Mouse (Mus musculus) limb, embryonic 15.5 days (tissue): Measurements from ENCODE around the gene Cdk1. TPM values are rescaled to one million over a fixed set of nuclear protein-coding genes. Genes with fewer than 3 reads are reported as not detected.

Experiments used
- ATAC-seq: fragments of 200-750 bp; cut with Nextera tagmentation; 2 replicates; pipeline ENCODE4 v1.8.0; 2017; ENCODE audit warnings: low read depth, moderate TSS enrichment; ENCODE audit not compliant: insufficient number of reproducible peaks, low FRiP score, low TSS enrichment
- H3K27ac ChIP-seq: fragments of 300-500 bp; sonication (generic); 2 replicates; pipeline ENCODE4 v1.5.1; 2015; ENCODE audit warnings: moderate library complexity, mild to moderate bottlenecking, inconsistent platforms
- H3K27me3 ChIP-seq: fragments of 300-500 bp; sonication (generic); 2 replicates; pipeline ENCODE4 v1.6.1; 2015; ENCODE audit warnings: inconsistent platforms
- H3K36me3 ChIP-seq: fragments of 300-500 bp; sonication (generic); 2 replicates; pipeline ENCODE4 v1.6.1; 2015; ENCODE audit warnings: inconsistent platforms
- H3K4me1 ChIP-seq: fragments of 300-500 bp; sonication (generic); 2 replicates; pipeline ENCODE4 v1.6.1; 2015; ENCODE audit warnings: inconsistent platforms
- H3K4me2 ChIP-seq: fragments of 300-500 bp; sonication (generic); 2 replicates; pipeline ENCODE4 v1.6.1; 2015; ENCODE audit warnings: mild to moderate bottlenecking, inconsistent platforms
- H3K4me3 ChIP-seq: fragments of 300-500 bp; sonication (generic); 2 replicates; pipeline ENCODE4 v1.5.1; 2015; ENCODE audit warnings: mild to moderate bottlenecking, inconsistent platforms
- H3K9ac ChIP-seq: fragments of 300-500 bp; sonication (generic); 2 replicates; pipeline ENCODE4 v1.6.1; 2015; ENCODE audit warnings: inconsistent platforms
- H3K9me3 ChIP-seq: fragments of 300-500 bp; sonication (generic); 2 replicates; pipeline ENCODE4 v1.6.1; 2016; ENCODE audit warnings: inconsistent platforms
- WGBS: fragments of 180-500 bp; shearing (Covaris S2); methylation state at CpG from one replicate; pipeline ENCODE4 v1.1.7; 2015; 5-methylcytosine and 5-hydroxymethylcytosine counted together
- polyA plus RNA-seq: library from polyadenylated mRNA; unstranded; fragments of >200 nt; fragmentation: Nextera tagmentation; extraction: Ambion mirVana; gene quantifications from 2 replicates; pipeline ENCODE4 v1.2.1, GENCODE M21; 2015

Cdk1 gene
- 348 and 358 TPM in 2 replicates for polyA plus RNA-seq

- Histone ChIP-seq H3K36me3 (peaks cover 23% of the 10 kb centered on the region; the same call in 1 of the 2 replicates), H3K9ac (peak within 1 kb of the TSS; percentile 56), H3K4me2 (peak within 1 kb of the TSS; percentile 85), H3K4me1 (peaks cover 44% of the 10 kb centered on the region), H3K9me3 (no peaks in the 10 kb centered on the region), H3K4me3 (peak within 1 kb of the TSS; percentile 59), H3K27ac (peak within 1 kb of the TSS; percentile 93), H3K27me3 (no peaks in the 10 kb centered on the region)
- ATAC-seq = peak; percentile 92
- under 1% methylated on average over 48 of the region's 51 CpGs for whole genome bisulfite sequencing
Observed at GRCm38 (mm10) chr10:69352212-69353085, at the start of gene Cdk1. Gene Cdk1, minus strand, starts transcription at chr10:69352938.

- no peak for ATAC-seq
- Histone ChIP-seq H3K4me2 (peak overlapping the region; percentile 100), H3K27ac (no peak overlapping the region), H3K4me1 (peaks cover 24% of the 10 kb centered on the region), H3K36me3 (no peaks in the 10 kb centered on the region), H3K27me3 (peaks cover 32% of the 10 kb centered on the region), H3K9me3 (no peaks in the 10 kb centered on the region), H3K9ac (peak overlapping the region; percentile 39; the same call in 1 of the 2 replicates), H3K4me3 (peak overlapping the region; percentile 60)
- WGBS = 6% methylated on average over 17 of the region's 17 CpGs
Observed at GRCm38 (mm10) chr10:69399814-69400385, 47.2 kb upstream of the Cdk1 start.

GRCm38 (mm10) chr10:69398763-69399590 is 46.2 kb upstream of the Cdk1 start, which contains the start of gene Ank3:
Gene Ank3, plus strand, starts transcription at chr10:69398773.
- H3K4me2 ChIP-seq = peak within 1 kb of the TSS; percentile 100
- peaks cover 24% of the 10 kb centered on the region for H3K4me1 ChIP-seq
- H3K27ac ChIP-seq = no peak within 1 kb of the TSS
- H3K4me3 ChIP-seq = peak within 1 kb of the TSS; percentile 60
- peaks cover 32% of the 10 kb centered on the region for H3K27me3 ChIP-seq
- H3K9ac ChIP-seq = peak within 1 kb of the TSS; percentile 39
- ATAC-seq = peak; percentile 46; the same call in 1 of the 2 replicates
- H3K36me3 ChIP-seq = no peaks in the 10 kb centered on the region
- under 1% methylated on average over 73 of the region's 77 CpGs for WGBS
- no peaks in the 10 kb centered on the region for H3K9me3 ChIP-seq

GRCm38 (mm10) chr10:69398197-69398762 is 45.5 kb upstream of the Cdk1 start:
- 2% methylated on average over 26 of the region's 26 CpGs for WGBS
- Histone ChIP-seq H3K27me3 (peaks cover 32% of the 10 kb centered on the region), H3K9me3 (no peaks in the 10 kb centered on the region), H3K4me3 (peak overlapping the region; percentile 60), H3K27ac (no peak overlapping the region), H3K36me3 (no peaks in the 10 kb centered on the region), H3K4me1 (peaks cover 24% of the 10 kb centered on the region), H3K9ac (peak overlapping the region; percentile 39), H3K4me2 (peak overlapping the region; percentile 100)
- ATAC-seq = no peak

- Histone ChIP-seq H3K4me3 (no peak overlapping the region), H3K4me2 (no peak overlapping the region), H3K27ac (no peak overlapping the region), H3K9me3 (no peaks in the 10 kb centered on the region), H3K36me3 (no peaks in the 10 kb centered on the region), H3K9ac (no peak overlapping the region), H3K4me1 (no peaks in the 10 kb centered on the region), H3K27me3 (no peaks in the 10 kb centered on the region)
- ATAC-seq = no peak
- 88% methylated on average over 4 of the region's 4 CpGs for WGBS
Observed at GRCm38 (mm10) chr10:69389511-69389910, 36.8 kb upstream of the Cdk1 start.

GRCm38 (mm10) chr10:69386767-69387166 is 34.0 kb upstream of the Cdk1 start:
- no peaks in the 10 kb centered on the region for H3K4me1 ChIP-seq
- no peak overlapping the region for H3K9ac ChIP-seq
- no peaks in the 10 kb centered on the region for H3K27me3 ChIP-seq
- ATAC-seq = no peak
- no peaks in the 10 kb centered on the region for H3K36me3 ChIP-seq
- H3K4me3 ChIP-seq = no peak overlapping the region
- WGBS = 73% methylated on average over 8 of the region's 8 CpGs
- H3K4me2 ChIP-seq = no peak overlapping the region
- H3K9me3 ChIP-seq = no peaks in the 10 kb centered on the region
- H3K27ac ChIP-seq = no peak overlapping the region

GRCm38 (mm10) chr10:69385136-69385535 is 32.4 kb upstream of the Cdk1 start:
- H3K4me2 ChIP-seq = no peak overlapping the region
- no peak for ATAC-seq
- H3K9ac ChIP-seq = no peak overlapping the region
- WGBS = 90% methylated on average over 8 of the region's 8 CpGs
- no peaks in the 10 kb centered on the region for H3K9me3 ChIP-seq
- no peak overlapping the region for H3K4me3 ChIP-seq
- no peak overlapping the region for H3K27ac ChIP-seq
- H3K4me1 ChIP-seq = no peaks in the 10 kb centered on the region
- no peaks in the 10 kb centered on the region for H3K36me3 ChIP-seq
- H3K27me3 ChIP-seq = no peaks in the 10 kb centered on the region

GRCm38 (mm10) chr10:69384640-69385039 is 31.9 kb upstream of the Cdk1 start:
- H3K27ac ChIP-seq = no peak overlapping the region
- H3K4me2 ChIP-seq = no peak overlapping the region
- 68% methylated on average over 11 of the region's 11 CpGs for WGBS
- no peak for ATAC-seq
- no peak overlapping the region for H3K9ac ChIP-seq
- no peaks in the 10 kb centered on the region for H3K36me3 ChIP-seq
- H3K9me3 ChIP-seq = no peaks in the 10 kb centered on the region
- no peak overlapping the region for H3K4me3 ChIP-seq
- no peaks in the 10 kb centered on the region for H3K27me3 ChIP-seq
- H3K4me1 ChIP-seq = no peaks in the 10 kb centered on the region

- Histone ChIP-seq H3K36me3 (no peaks in the 10 kb centered on the region), H3K4me2 (no peak overlapping the region), H3K9ac (no peak overlapping the region), H3K4me3 (no peak overlapping the region), H3K27ac (no peak overlapping the region), H3K4me1 (no peaks in the 10 kb centered on the region), H3K27me3 (no peaks in the 10 kb centered on the region), H3K9me3 (no peaks in the 10 kb centered on the region)
- WGBS = 80% methylated on average over 1 of the region's 1 CpGs
- ATAC-seq = no peak
Observed at GRCm38 (mm10) chr10:69383186-69383585, 30.4 kb upstream of the Cdk1 start.

- 57% methylated on average over 7 of the region's 7 CpGs for WGBS
- Histone ChIP-seq H3K27ac (no peak overlapping the region), H3K9me3 (no peaks in the 10 kb centered on the region), H3K4me1 (no peaks in the 10 kb centered on the region), H3K9ac (no peak overlapping the region), H3K4me3 (no peak overlapping the region), H3K36me3 (no peaks in the 10 kb centered on the region), H3K27me3 (no peaks in the 10 kb centered on the region), H3K4me2 (no peak overlapping the region)
- ATAC-seq = no peak
Observed at GRCm38 (mm10) chr10:69375154-69375553, 22.4 kb upstream of the Cdk1 start.

- no peak for ATAC-seq
- H3K4me3 ChIP-seq = no peak overlapping the region
- WGBS = 68% methylated on average over 10 of the region's 10 CpGs
Observed at GRCm38 (mm10) chr10:69373796-69374550, 21.2 kb upstream of the Cdk1 start.

More at GRCm38 (mm10) chr10:69373796-69374550, 21.2 kb upstream of the Cdk1 start:
- Histone ChIP-seq H3K9me3 (no peaks in the 10 kb centered on the region), H3K27me3 (no peaks in the 10 kb centered on the region), H3K4me2 (no peak overlapping the region), H3K4me1 (no peaks in the 10 kb centered on the region), H3K9ac (no peak overlapping the region), H3K36me3 (no peaks in the 10 kb centered on the region), H3K27ac (no peak overlapping the region)
